9 mouse cellular contexts compared by ENCODE assay signal in the genomic region with DNA sequence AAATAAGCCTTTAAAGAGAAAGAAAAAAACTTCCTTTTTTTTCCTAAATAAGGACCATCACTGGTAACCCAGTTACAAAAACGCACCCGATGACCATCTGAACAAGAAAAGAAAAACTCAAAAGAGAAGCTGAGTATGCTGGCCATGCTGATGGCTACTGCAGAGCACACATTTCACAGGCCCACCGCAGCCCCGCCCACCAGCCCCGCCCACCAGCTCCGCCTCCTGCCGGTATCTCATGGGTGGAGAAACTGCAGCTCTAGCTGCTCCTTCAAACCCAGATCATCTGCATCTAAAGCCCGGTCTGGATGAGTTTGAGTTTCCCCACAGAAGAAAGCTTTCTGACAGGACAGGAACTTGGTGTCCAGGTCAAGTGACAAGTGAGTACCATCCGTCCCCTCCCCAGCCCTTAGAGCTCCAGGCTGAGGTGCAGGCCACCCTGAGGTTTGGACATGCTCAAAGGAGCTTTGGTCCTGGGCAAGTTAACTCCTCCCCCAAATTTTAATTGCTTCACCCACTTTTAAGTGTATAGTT. TPM values are rescaled to one million over a fixed set of nuclear protein-coding genes. Genes with fewer than 3 reads are reported as not detected.
DNase-seq lines count a peak whose midpoint lies in the region.
"Had no signal": no experiment of that assay in that cellular context is flagged by ENCODE, and none has a peak within 500 bp of the region (broad histone marks: within the 10 kb centered on the region; RNA-seq: fewer than 3 reads in every experiment).

No protein-coding gene starts in this region.

- peak; percentile 53 for DNase-seq in embryo, embryonic 10.5 days (ENCODE audit: low spot score)
- DNase-seq in embryo, embryonic 10 days (ENCODE audit: low spot score) = no peak
- DNase-seq in layer of hippocampus, adult 11-12 months (ENCODE audit: low spot score) = peak; percentile 29
- DNase-seq in layer of hippocampus, postnatal 14 days (ENCODE audit: low spot score in 2 of 2) = no peak
- peak; percentile 26 for DNase-seq in CD4-positive helper T cell, adult 2 months (ENCODE audit: low read depth, low spot score)
- peak; percentile 49 to 53 for DNase-seq in kidney, postnatal 25 days
- DNase-seq in frontal cortex, postnatal 14 days (ENCODE audit: low spot score in 2 of 2) = no peak
- DNase-seq in gastrocnemius, postnatal 4 days (ENCODE audit: low spot score in 2 of 2) = no peak
- DNase-seq: cerebellum, adult 2 months had no signal

RNA-seq across cellular contexts. Expression of a gene that starts 16.2 kb away (rescaled TPM):
- total RNA-seq in layer of hippocampus, postnatal 14 days (2021) = 10 to 100 TPM; 63.0 to 68.4 TPM
- 10 to 100 TPM; 56.0 to 60.4 TPM for total RNA-seq in gastrocnemius, postnatal 4 days (2021)

Comparison
In these comparisons a context has a peak if more than half of its experiments do, and no peak if none do; other contexts are left out.
1. DNase-seq: peak in embryo, embryonic 10.5 days (single experiment), layer of hippocampus, adult 11-12 months (single experiment), CD4-positive helper T cell, adult 2 months (single experiment) and kidney, postnatal 25 days (2 of 2); none in embryo, embryonic 10 days (single experiment), layer of hippocampus, postnatal 14 days (0 of 2), frontal cortex, postnatal 14 days (0 of 2) and gastrocnemius, postnatal 4 days (0 of 2).